Mouse (Mus musculus) lung, postnatal 0 days (tissue): ENCODE data around the gene Ola1.

ENCODE experiments used
- CTCF ChIP-seq: IDR thresholded peaks from 2 replicates; pipeline ENCODE4 v1.5.1; 2016; ENCODE audit warnings: antibody characterized with exemption, mild to moderate bottlenecking
- EP300 ChIP-seq: IDR thresholded peaks from 2 replicates; pipeline ENCODE4 v1.6.1; 2016; ENCODE audit warnings: antibody characterized with exemption, mild to moderate bottlenecking, control low read depth

- no peak for TF ChIP-seq CTCF
- TF ChIP-seq EP300 = no peak
Observed at GRCm38 (mm10) chr2:73142832-73143470, 75.8 kb downstream of the Ola1 start.
